Mouse (Mus musculus): ENCODE data around the gene Gja5. TPM values are rescaled to one million over a fixed set of nuclear protein-coding genes. Genes with fewer than 3 reads are reported as not detected.

Gja5 gene
- polyA plus RNA-seq, 1 experiment from 2014 or later = 14.0 TPM

- Histone ChIP-seq H3K9ac (replicated peaks) (no peak overlapping the region), H3K27ac (no peak overlapping the region), H3K4me1 (replicated peaks) (no peaks in the 10 kb centered on the region), H3K4me3 (replicated peaks) (no peak overlapping the region), H3K36me3 (peaks cover 57% of the 10 kb centered on the region), H3K27me3 (no peaks in the 10 kb centered on the region), H3K9me3 (no peaks in the 10 kb centered on the region), H3K4me2 (no peak overlapping the region)
- ATAC-seq (ENCODE audit: insufficient number of reproducible peaks, insufficient read depth, low FRiP score, low TSS enrichment, low read depth) = no peak
- 85% methylated on average over 6 of the region's 6 CpGs for WGBS
These were observed 22.9 kb upstream of the Gja5 start for GRCm38 (mm10) chr3:96881557-96881956.

- Histone ChIP-seq H3K4me2 (no peak overlapping the region), H3K4me3 (replicated peaks) (no peak overlapping the region), H3K4me1 (replicated peaks) (no peaks in the 10 kb centered on the region), H3K36me3 (peaks cover 63% of the 10 kb centered on the region), H3K9me3 (no peaks in the 10 kb centered on the region), H3K27me3 (no peaks in the 10 kb centered on the region), H3K9ac (replicated peaks) (no peak overlapping the region), H3K27ac (no peak overlapping the region)
- WGBS = 92% methylated on average over 14 of the region's 14 CpGs
- no peak for ATAC-seq (ENCODE audit: insufficient number of reproducible peaks, insufficient read depth, low FRiP score, low TSS enrichment, low read depth)
These were observed 22.2 kb upstream of the Gja5 start for GRCm38 (mm10) chr3:96882061-96882849.

- ATAC-seq (ENCODE audit: insufficient number of reproducible peaks, insufficient read depth, low FRiP score, low TSS enrichment, low read depth) = no peak
- Histone ChIP-seq H3K36me3 (peaks cover 61% of the 10 kb centered on the region), H3K27ac (no peak overlapping the region), H3K4me3 (replicated peaks) (no peak overlapping the region), H3K4me1 (replicated peaks) (0 out of 2 replicates have a peak, but pooled peaks cover 4% of the 10 kb centered on the region), H3K4me2 (no peak overlapping the region), H3K27me3 (no peaks in the 10 kb centered on the region), H3K9ac (replicated peaks) (no peak overlapping the region), H3K9me3 (no peaks in the 10 kb centered on the region)
- 89% methylated on average over 7 of the region's 7 CpGs for WGBS
These were observed 20.8 kb upstream of the Gja5 start for GRCm38 (mm10) chr3:96883690-96884089.

GRCm38 (mm10) chr3:96902336-96902999 is 2.0 kb upstream of the Gja5 start:
- peaks cover 8% of the 10 kb centered on the region; the same call in 1 of the 2 replicates for H3K4me1 ChIP-seq (replicated peaks)
- H3K36me3 ChIP-seq = peaks cover 5% of the 10 kb centered on the region; the same call in 1 of the 2 replicates
- no peak overlapping the region for H3K4me3 ChIP-seq (replicated peaks)
- H3K4me2 ChIP-seq = no peak overlapping the region
- 89% methylated on average over 4 of the region's 4 CpGs for WGBS
- no peak overlapping the region for H3K27ac ChIP-seq
- ATAC-seq (ENCODE audit: insufficient number of reproducible peaks, insufficient read depth, low FRiP score, low TSS enrichment, low read depth) = no peak
- no peak overlapping the region for H3K9ac ChIP-seq (replicated peaks)
- H3K27me3 ChIP-seq = peaks cover 10% of the 10 kb centered on the region
- no peaks in the 10 kb centered on the region for H3K9me3 ChIP-seq

GRCm38 (mm10) chr3:96904851-96905541 is 503 bp downstream of the Gja5 start, which contains the start of gene Gpr89:
TSS of gene Gpr89 (minus strand) at chr3:96905346.
- peak within 1 kb of the TSS; percentile 90 for H3K9ac ChIP-seq (replicated peaks)
- peak within 1 kb of the TSS; percentile 82 for H3K4me2 ChIP-seq
- peaks cover 24% of the 10 kb centered on the region for H3K27me3 ChIP-seq
- under 1% methylated on average over 40 of the region's 40 CpGs for WGBS
- H3K27ac ChIP-seq = peak within 1 kb of the TSS; percentile 20; the same call in 1 of the 2 replicates
- H3K4me3 ChIP-seq (replicated peaks) = peak within 1 kb of the TSS; percentile 97
- no peaks in the 10 kb centered on the region for H3K9me3 ChIP-seq
- peaks cover 8% of the 10 kb centered on the region; the same call in 1 of the 2 replicates for H3K4me1 ChIP-seq (replicated peaks)
- peak; percentile 91 for ATAC-seq (ENCODE audit: insufficient number of reproducible peaks, insufficient read depth, low FRiP score, low TSS enrichment, low read depth)
- no peaks in the 10 kb centered on the region for H3K36me3 ChIP-seq

GRCm38 (mm10) chr3:96905592-96905991 is 1.1 kb downstream of the Gja5 start:
- H3K9me3 ChIP-seq = no peaks in the 10 kb centered on the region
- no peak for ATAC-seq (ENCODE audit: insufficient number of reproducible peaks, insufficient read depth, low FRiP score, low TSS enrichment, low read depth)
- H3K27ac ChIP-seq = no peak overlapping the region
- H3K4me2 ChIP-seq = peak overlapping the region; percentile 82
- H3K9ac ChIP-seq (replicated peaks) = peak overlapping the region; percentile 90; the same call in 1 of the 2 replicates
- peaks cover 8% of the 10 kb centered on the region; the same call in 1 of the 2 replicates for H3K4me1 ChIP-seq (replicated peaks)
- H3K4me3 ChIP-seq (replicated peaks) = peak overlapping the region; percentile 97
- WGBS = 51% methylated on average over 9 of the region's 9 CpGs
- H3K36me3 ChIP-seq = no peaks in the 10 kb centered on the region
- peaks cover 28% of the 10 kb centered on the region for H3K27me3 ChIP-seq

- no peaks in the 10 kb centered on the region for H3K36me3 ChIP-seq
- H3K4me2 ChIP-seq = peak overlapping the region; percentile 19
- peaks cover 16% of the 10 kb centered on the region for H3K4me1 ChIP-seq (replicated peaks)
- 0 out of 2 replicates have a peak overlapping the region, but pooled peaks have one; percentile 50 for H3K27ac ChIP-seq
- no peak overlapping the region for H3K9ac ChIP-seq (replicated peaks)
- peak; percentile 85 for ATAC-seq (ENCODE audit: insufficient number of reproducible peaks, insufficient read depth, low FRiP score, low TSS enrichment, low read depth)
- H3K27me3 ChIP-seq = peaks cover 67% of the 10 kb centered on the region
- H3K9me3 ChIP-seq = no peaks in the 10 kb centered on the region
- 16% methylated on average over 7 of the region's 7 CpGs for WGBS
- no peak overlapping the region for H3K4me3 ChIP-seq (replicated peaks)
These were observed 16.5 kb downstream of the Gja5 start for GRCm38 (mm10) chr3:96920991-96921390.

- ATAC-seq (ENCODE audit: insufficient number of reproducible peaks, insufficient read depth, low FRiP score, low TSS enrichment, low read depth) = no peak
These were observed 20.1 kb downstream of the Gja5 start for GRCm38 (mm10) chr3:96924631-96925030.

GRCm38 (mm10) chr3:96925920-96926319 is 21.4 kb downstream of the Gja5 start, which contains the start of gene Gja8:
TSS of gene Gja8 (minus strand) at chr3:96926020.
- no peak within 1 kb of the TSS for H3K4me3 ChIP-seq (replicated peaks)
- H3K9me3 ChIP-seq = no peaks in the 10 kb centered on the region
- H3K4me2 ChIP-seq = no peak within 1 kb of the TSS
- no peak within 1 kb of the TSS for H3K9ac ChIP-seq (replicated peaks)
- ATAC-seq (ENCODE audit: insufficient number of reproducible peaks, insufficient read depth, low FRiP score, low TSS enrichment, low read depth) = no peak
- no peaks in the 10 kb centered on the region for H3K36me3 ChIP-seq
- peaks cover 79% of the 10 kb centered on the region for H3K27me3 ChIP-seq
- 55% methylated on average over 6 of the region's 6 CpGs for WGBS
- peaks cover 7% of the 10 kb centered on the region for H3K4me1 ChIP-seq (replicated peaks)
- no peak within 1 kb of the TSS for H3K27ac ChIP-seq

More at GRCm38 (mm10) chr3:96924631-96925030, 20.1 kb downstream of the Gja5 start:
- WGBS = 88% methylated on average over 4 of the region's 4 CpGs
- no peaks in the 10 kb centered on the region for H3K9me3 ChIP-seq
- no peak overlapping the region for H3K9ac ChIP-seq (replicated peaks)
- peaks cover 16% of the 10 kb centered on the region for H3K4me1 ChIP-seq (replicated peaks)
- no peak overlapping the region for H3K4me2 ChIP-seq
- no peak overlapping the region for H3K27ac ChIP-seq
- H3K36me3 ChIP-seq = no peaks in the 10 kb centered on the region
- H3K27me3 ChIP-seq = peaks cover 73% of the 10 kb centered on the region
- no peak overlapping the region for H3K4me3 ChIP-seq (replicated peaks)

GRCm38 (mm10) chr3:96931261-96931681 is 26.8 kb downstream of the Gja5 start:
- Histone ChIP-seq H3K4me3 (replicated peaks) (no peak overlapping the region), H3K27ac (no peak overlapping the region), H3K36me3 (no peaks in the 10 kb centered on the region), H3K4me2 (no peak overlapping the region), H3K27me3 (peaks cover 77% of the 10 kb centered on the region), H3K4me1 (replicated peaks) (peaks cover 19% of the 10 kb centered on the region), H3K9me3 (no peaks in the 10 kb centered on the region), H3K9ac (replicated peaks) (no peak overlapping the region)
- 55% methylated on average over 5 of the region's 5 CpGs for WGBS
- no peak for ATAC-seq (ENCODE audit: insufficient number of reproducible peaks, insufficient read depth, low FRiP score, low TSS enrichment, low read depth)

GRCm38 (mm10) chr3:96936241-96936640 is 31.7 kb downstream of the Gja5 start:
- ATAC-seq (ENCODE audit: insufficient number of reproducible peaks, insufficient read depth, low FRiP score, low TSS enrichment, low read depth) = no peak
- H3K4me3 ChIP-seq (replicated peaks) = no peak overlapping the region
- peaks cover 25% of the 10 kb centered on the region for H3K4me1 ChIP-seq (replicated peaks)
- H3K36me3 ChIP-seq = no peaks in the 10 kb centered on the region
- H3K9ac ChIP-seq (replicated peaks) = no peak overlapping the region
- H3K27ac ChIP-seq = no peak overlapping the region
- 8% methylated on average over 6 of the region's 6 CpGs for WGBS
- H3K27me3 ChIP-seq = peaks cover 41% of the 10 kb centered on the region
- no peak overlapping the region for H3K4me2 ChIP-seq
- no peaks in the 10 kb centered on the region for H3K9me3 ChIP-seq

Measured in limb, embryonic 12.5 days (tissue).